Mouse (Mus musculus) midbrain, postnatal 0 days (tissue): ENCODE results near the gene Adarb2. TPM values are rescaled to one million over a fixed set of nuclear protein-coding genes. Genes with fewer than 3 reads are reported as not detected.

ENCODE experiments used
- ATAC-seq: fragments of 200-750 bp; cut with Nextera tagmentation; 2 replicates; pipeline ENCODE4 v1.8.0; 2017; ENCODE audit warnings: moderate number of reproducible peaks, mild to moderate bottlenecking, moderate TSS enrichment, moderate library complexity; ENCODE audit not compliant: low FRiP score
- DNase-seq: peaks from one replicate; pipeline ENCODE4 v3.0.0-alpha.2; 2015; ENCODE audit warnings: low spot score
- H3K27ac ChIP-seq: fragments of 300-500 bp; sonication (generic); 2 replicates; pipeline ENCODE4 v1.5.1; 2014; ENCODE audit warnings: low read depth, mild to moderate bottlenecking, low read length, mixed read lengths
- H3K27me3 ChIP-seq: fragments of 300-500 bp; sonication (generic); 2 replicates; pipeline ENCODE4 v1.6.1; 2014; ENCODE audit warnings: low read length, control low read depth, mixed read lengths; ENCODE audit not compliant: insufficient read depth
- H3K36me3 ChIP-seq: fragments of 300-500 bp; sonication (generic); 2 replicates; pipeline ENCODE4 v1.6.1; 2014; ENCODE audit warnings: low read length, control low read depth, mixed read lengths; ENCODE audit not compliant: insufficient read depth
- H3K4me1 ChIP-seq: fragments of 300-500 bp; sonication (generic); 2 replicates; pipeline ENCODE4 v1.6.1; 2014; ENCODE audit warnings: mild to moderate bottlenecking, control low read depth, antibody characterized with exemption, low read length, mixed read lengths; ENCODE audit not compliant: insufficient read depth
- H3K4me2 ChIP-seq: fragments of 300-500 bp; sonication (generic); 2 replicates; pipeline ENCODE4 v1.6.1; 2014; ENCODE audit warnings: low read depth, mild to moderate bottlenecking, low read length, mixed read lengths; ENCODE audit not compliant: poor library complexity, severe bottlenecking
- H3K4me3 ChIP-seq: fragments of 300-500 bp; sonication (generic); 2 replicates; pipeline ENCODE4 v1.5.1; 2014; ENCODE audit warnings: low read depth, mild to moderate bottlenecking, low read length, moderate library complexity
- H3K9ac ChIP-seq: fragments of 300-500 bp; sonication (generic); replicated peaks from 2 replicates; pipeline ENCODE4 v1.6.1; 2014; ENCODE audit warnings: mild to moderate bottlenecking, low read length, moderate library complexity, mixed read lengths; ENCODE audit not compliant: poor library complexity, severe bottlenecking
- H3K9me3 ChIP-seq: fragments of 300-500 bp; sonication (generic); 2 replicates; pipeline ENCODE4 v1.6.1; 2016; ENCODE audit warnings: low read length, control low read depth
- CTCF ChIP-seq: IDR thresholded peaks from 2 replicates; pipeline ENCODE4 v1.5.1; 2016; ENCODE audit warnings: antibody characterized with exemption, mild to moderate bottlenecking
- WGBS: fragments of 180-500 bp; shearing (Covaris S2); extraction: QIAGEN DNeasy Blood & Tissue Kit; methylation state at CpG from one replicate; pipeline ENCODE4 v1.1.7; 2014; 5-methylcytosine and 5-hydroxymethylcytosine counted together
- polyA plus RNA-seq: library from polyadenylated mRNA; unstranded; fragments of >200 nt; fragmentation: Nextera tagmentation; extraction: Ambion mirVana; gene quantifications from 2 replicates; pipeline ENCODE4 v1.2.1, GENCODE M21; 2015
- total RNA-seq: library from RNA; depleted of rRNA; stranded (reverse); fragments of >200 nt; gene quantifications from 2 replicates; pipeline ENCODE4 v1.2.3, GENCODE M21; 2014

Adarb2 gene
- total and polyA plus RNA-seq, 2 experiments from 2014 or later = 16.9 to 36.3 TPM

DNA sequence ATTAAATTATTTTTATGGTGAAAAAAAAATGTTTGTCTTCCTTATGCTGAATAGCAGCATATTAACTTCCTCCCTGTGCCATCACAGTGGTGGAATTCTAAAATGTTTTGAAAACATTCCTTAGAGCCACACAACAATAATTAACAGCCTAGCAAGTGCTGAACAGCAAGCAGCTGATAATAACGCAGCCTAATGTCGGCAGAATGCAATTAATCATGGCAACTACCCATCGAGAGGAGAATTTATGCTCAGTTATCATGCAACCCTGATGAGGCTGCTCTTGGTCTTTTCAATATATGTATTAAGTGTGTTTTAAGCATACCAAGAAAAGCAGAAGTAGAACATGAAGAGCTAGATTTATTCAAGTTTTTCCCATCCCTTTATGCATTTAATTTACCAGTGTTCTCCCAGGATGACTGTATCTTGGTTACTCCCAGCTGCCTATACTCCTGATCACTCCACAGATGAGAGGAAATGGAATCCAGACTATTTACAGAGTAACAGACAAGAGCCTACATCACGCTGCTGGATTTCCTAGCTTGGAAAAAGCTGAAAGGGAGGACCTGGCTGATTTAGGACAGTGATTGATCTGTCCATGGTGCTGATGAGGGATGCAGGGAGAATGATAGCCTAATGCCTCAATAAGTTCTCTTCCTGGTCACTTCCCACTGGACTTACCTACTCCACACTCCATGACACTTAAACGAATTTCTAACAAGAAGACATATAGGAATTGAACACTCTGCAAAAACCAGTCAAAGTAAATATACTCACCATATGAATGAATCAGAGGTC is 113.9 kb downstream of the Adarb2 start:
- Histone ChIP-seq H3K27me3 (no peaks in the 10 kb centered on the region), H3K4me1 (no peaks in the 10 kb centered on the region), H3K9ac (no peak overlapping the region), H3K4me2 (no peak overlapping the region), H3K36me3 (no peaks in the 10 kb centered on the region), H3K27ac (no peak overlapping the region), H3K9me3 (no peaks in the 10 kb centered on the region), H3K4me3 (no peak overlapping the region)
- 55% methylated on average over 5 of the region's 5 CpGs for WGBS
- no peak for TF ChIP-seq CTCF
- DNase-seq (no peak), ATAC-seq (no peak)

DNA sequence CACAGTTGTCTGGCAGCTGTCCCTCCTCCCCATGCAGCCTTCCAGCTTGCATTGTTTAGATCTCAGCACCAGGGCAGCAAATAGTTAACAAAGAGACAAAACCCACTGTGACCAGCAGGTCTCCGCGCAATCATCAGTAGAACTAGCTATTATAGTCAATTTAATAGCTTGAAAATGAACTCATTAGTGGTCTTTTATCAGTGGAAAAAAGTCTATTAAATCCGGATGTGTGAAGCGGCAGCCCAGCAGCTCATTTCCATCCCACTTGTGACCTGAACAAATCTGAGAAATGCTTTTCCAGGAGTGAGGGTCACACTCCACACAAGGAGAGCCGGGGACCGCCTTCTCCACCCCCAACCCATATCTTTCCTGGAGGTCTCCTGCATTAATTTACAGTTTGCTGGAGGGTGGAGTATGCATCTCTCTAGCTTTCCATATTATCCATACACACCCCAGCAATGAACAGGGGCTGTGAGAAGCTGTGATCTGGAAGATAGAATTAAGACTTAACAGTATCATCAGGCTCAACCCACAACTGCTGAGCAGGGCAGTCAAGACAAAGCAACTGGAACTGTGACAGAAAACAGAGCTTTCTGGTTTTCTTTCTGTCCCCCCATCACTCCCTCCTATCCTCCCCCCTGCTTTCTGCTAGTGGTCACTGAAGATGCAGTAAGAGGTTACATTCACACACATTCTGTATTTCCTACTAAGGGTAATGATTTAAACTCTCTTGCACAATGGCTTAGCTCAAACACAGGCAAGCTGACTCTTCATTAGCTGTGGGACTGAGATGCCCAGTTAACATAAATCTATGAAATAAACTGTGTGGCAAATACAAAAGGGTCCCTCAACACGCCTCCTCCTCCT is 131.2 kb downstream of the Adarb2 start:
- H3K4me2 ChIP-seq = no peak overlapping the region
- H3K27ac ChIP-seq = no peak overlapping the region
- no peaks in the 10 kb centered on the region for H3K36me3 ChIP-seq
- 0 out of 2 replicates have a peak, but pooled peaks cover 6% of the 10 kb centered on the region for H3K4me1 ChIP-seq
- TF ChIP-seq CTCF = no peak
- H3K4me3 ChIP-seq = no peak overlapping the region
- H3K9me3 ChIP-seq = no peaks in the 10 kb centered on the region
- ATAC-seq = 0 out of 2 replicates have a peak, but pooled peaks have one; percentile 28
- H3K9ac ChIP-seq = no peak overlapping the region
- WGBS = 18% methylated on average over 7 of the region's 7 CpGs
- H3K27me3 ChIP-seq = no peaks in the 10 kb centered on the region
- DNase-seq = peak; percentile 34

DNA sequence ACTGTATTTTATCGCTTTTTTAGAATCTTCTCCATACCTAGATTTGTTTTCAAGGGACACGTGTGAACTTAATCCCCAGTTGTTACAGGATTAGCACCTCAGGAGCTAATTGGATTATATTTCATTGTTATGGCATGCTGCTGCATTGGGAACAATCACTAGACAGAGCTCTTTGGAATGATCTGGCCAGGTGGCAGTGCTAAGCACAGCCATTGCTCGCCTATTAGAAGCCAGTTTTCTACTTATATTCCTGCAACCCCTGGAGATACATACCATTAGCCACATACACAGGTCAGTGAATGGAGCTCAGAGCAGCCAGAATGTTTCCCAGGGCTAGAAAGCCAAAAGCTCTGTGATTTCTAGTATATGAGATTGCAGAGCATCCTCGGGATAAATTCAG is 131.9 kb downstream of the Adarb2 start:
- Histone ChIP-seq H3K4me2 (no peak overlapping the region), H3K36me3 (no peaks in the 10 kb centered on the region), H3K27ac (no peak overlapping the region), H3K9me3 (no peaks in the 10 kb centered on the region), H3K9ac (no peak overlapping the region), H3K4me1 (0 out of 2 replicates have a peak, but pooled peaks cover 6% of the 10 kb centered on the region), H3K4me3 (no peak overlapping the region), H3K27me3 (no peaks in the 10 kb centered on the region)
- DNase-seq = peak; percentile 39
- ATAC-seq = 0 out of 2 replicates have a peak, but pooled peaks have one; percentile 45
- 27% methylated on average over 4 of the region's 4 CpGs for WGBS
- TF ChIP-seq CTCF = no peak

DNA sequence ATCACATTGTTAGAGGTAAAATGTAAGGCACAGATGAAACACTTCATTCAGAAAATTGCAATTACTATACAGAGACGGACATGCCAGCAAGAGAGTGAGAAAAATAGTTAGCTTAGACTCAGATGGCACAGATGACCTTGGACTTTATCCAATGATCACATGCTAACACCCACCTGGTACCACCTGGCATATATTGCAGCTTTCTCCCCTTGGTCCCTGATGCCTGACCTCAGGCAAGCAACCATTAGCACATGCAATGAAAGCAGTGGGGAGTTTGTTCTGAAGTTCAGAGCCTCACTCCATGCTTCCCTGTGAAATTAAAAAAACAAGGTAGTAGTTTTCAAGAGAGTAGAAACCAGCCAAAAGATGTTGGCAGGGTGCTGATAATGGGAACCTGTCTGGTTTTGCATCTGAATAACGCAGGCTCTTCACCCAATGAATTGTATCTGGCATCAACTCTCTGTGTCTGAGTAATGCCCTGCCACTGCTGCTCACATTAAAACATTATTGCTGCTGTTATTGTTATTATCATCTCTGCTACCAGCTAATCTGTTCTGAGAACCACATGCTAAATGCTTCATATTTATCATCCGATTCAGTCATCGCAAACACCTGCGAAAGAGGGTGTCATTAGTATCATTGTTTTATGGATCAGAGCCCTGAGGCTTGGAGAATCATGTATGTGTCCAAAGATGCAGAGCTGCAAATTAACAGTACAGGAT is 138.6 kb downstream of the Adarb2 start:
- no peaks in the 10 kb centered on the region for H3K9me3 ChIP-seq
- DNase-seq (peak; percentile 53), ATAC-seq (no peak)
- no peak overlapping the region for H3K9ac ChIP-seq
- H3K4me3 ChIP-seq = no peak overlapping the region
- H3K4me1 ChIP-seq = no peaks in the 10 kb centered on the region
- H3K27ac ChIP-seq = no peak overlapping the region
- no peaks in the 10 kb centered on the region for H3K27me3 ChIP-seq
- no peak overlapping the region for H3K4me2 ChIP-seq
- no peaks in the 10 kb centered on the region for H3K36me3 ChIP-seq
- 77% methylated on average over 5 of the region's 5 CpGs for WGBS
- TF ChIP-seq CTCF = no peak

DNA sequence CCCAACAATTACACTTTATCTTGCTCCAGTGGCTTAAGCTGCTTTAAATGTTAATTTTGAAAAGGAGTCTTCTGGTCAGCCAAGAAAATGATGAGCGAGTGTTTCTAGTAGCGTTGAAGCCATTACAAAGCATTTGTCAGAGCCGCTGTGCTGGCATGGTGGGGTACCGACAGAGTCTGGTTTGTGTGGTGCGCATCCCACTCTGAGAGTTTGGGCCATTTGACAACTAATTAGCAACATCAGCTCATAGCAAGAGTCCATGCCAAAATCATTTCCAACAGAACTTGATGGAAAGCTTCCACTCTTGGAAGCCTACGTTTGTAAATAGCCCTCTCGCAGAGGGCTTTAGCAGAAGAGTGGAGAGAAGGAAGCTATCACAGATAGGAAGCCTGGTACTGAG is 144.5 kb downstream of the Adarb2 start:
- Histone ChIP-seq H3K9ac (no peak overlapping the region), H3K9me3 (no peaks in the 10 kb centered on the region), H3K36me3 (no peaks in the 10 kb centered on the region), H3K4me3 (no peak overlapping the region), H3K27me3 (no peaks in the 10 kb centered on the region), H3K27ac (no peak overlapping the region), H3K4me2 (no peak overlapping the region), H3K4me1 (no peaks in the 10 kb centered on the region)
- 77% methylated on average over 7 of the region's 7 CpGs for WGBS
- TF ChIP-seq CTCF = no peak
- no peak for ATAC-seq
- peak; percentile 44 for DNase-seq
